Mouse (Mus musculus) embryo, embryonic 11 days (tissue): ENCODE data around the gene Cct4.

Experiments
- DNase-seq: peaks from one replicate; pipeline ENCODE4 v3.0.0-alpha.2; 2015

Cct4 gene

DNA sequence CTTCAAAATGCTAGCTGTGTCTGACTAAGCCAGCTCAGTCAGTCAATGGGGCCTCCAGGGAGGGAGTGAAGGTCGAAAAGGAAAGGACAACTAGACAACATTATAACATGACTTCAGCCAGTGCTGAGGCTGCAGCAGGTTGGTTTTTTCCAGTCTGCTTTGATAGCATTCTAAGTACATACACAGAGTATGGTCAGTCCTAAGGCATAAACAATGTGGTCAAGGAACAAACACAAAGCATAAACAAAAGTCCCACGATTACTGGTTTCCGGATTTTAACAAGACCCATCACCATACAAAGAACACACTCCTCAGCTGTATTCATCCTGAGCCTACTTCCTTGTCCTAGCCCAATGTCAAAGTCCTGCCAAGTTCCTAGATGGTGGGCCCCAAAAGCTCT lies 4.8 kb upstream of the Cct4 start:
- DNase-seq, result no peak

GRCm38 (mm10) chr11:22987357-22987756 lies 3.0 kb upstream of the Cct4 start:
- DNase-seq, result peak; percentile 80

DNA sequence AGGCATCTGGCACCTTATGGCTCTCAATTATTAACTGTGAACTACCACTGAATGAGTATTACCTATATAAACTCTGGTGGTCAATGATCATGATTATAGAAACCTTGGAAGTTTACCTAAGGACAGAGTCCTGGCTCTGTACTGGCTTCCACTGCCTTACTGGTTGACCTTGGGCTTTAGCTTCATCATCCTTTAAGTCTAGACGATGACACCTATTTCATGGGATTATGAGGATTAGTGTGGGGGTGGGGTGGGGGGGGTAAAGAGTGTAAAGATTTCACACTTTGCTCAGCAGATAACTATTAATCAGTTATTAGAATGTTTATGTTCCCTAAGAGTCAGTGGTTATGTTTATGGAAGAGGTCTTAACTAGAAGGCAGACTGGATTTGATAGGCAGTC lies 533 bp upstream of the Cct4 start:
- DNase-seq, result no peak

GRCm38 (mm10) chr11:22991218-22991835 lies 1.0 kb downstream of the Cct4 start:
- no peak for DNase-seq

DNA sequence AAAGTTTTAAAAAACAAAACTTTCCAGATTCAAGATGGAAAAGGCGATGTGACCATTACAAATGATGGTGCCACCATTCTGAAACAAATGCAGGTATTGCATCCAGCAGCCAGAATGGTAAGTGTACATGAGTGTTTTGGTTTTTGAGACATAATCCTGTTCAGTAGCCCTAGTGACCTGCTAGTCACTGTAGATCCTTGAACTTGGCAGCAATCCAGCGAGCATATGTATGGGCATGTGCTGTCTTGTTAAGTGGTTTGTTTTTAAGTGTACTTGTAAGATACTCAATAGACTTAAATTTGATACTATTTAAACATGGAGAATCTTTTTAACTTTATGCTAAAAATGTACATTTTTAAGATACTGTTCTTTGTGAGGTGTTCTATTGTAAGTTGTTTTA lies 4.0 kb downstream of the Cct4 start:
- no peak for DNase-seq

- no peak for DNase-seq
Measured at GRCm38 (mm10) chr11:22995461-22995860, 5.1 kb downstream of the Cct4 start.

DNA sequence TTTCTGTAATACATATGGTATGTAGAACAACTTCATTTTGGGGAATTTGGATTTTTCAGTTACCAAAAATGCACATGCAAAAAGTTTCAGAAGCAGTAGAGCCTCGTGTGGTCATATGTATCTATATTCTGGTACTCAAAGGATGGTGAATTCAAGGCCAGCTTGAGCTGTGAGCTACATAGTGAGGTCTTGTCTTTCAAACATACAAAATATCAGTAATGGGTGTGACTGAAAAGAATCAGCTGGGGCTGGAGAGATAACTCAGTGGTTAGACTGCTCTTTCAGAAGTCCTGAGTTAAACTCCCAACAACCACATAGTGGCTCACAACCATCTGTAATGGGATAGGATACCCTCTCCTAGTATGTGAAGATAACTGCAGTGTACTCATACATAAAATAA lies 8.0 kb downstream of the Cct4 start:
- no peak for DNase-seq

DNA sequence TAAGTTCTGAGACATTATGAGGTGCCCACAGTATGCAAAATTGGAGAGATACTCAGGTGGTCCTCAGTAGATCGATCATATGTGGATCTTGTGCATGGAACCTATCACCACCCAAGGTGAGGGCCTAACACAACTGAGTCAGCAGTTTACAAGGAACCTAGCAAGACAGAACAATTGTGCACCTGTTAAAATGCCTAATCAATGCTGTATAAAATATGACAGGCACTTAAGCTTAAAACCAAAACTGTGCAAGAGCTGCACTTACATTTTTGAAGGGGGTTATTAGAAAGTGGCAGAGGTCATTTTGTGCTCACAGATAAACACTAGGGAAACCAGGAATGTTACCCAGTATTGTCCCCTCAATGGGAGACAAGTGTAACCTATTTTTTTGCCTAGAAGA lies 15.0 kb downstream of the Cct4 start:
- no peak for DNase-seq

DNA sequence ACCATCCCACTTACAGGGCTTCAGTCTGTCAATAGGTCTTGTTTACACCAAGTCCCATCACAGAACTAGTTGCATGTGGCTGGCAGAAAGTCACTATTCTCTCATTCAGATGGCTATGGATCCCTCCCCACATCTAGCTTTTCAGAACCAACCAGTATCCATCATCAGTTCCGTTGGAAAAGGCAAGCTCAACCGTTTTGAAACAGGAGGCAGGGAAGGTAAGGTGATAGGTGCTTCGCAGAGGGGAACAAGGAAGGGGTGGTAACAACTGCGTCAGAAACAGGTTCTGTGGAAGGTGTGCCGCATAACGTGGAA lies 16.8 kb downstream of the Cct4 start:
- no peak for DNase-seq

GRCm38 (mm10) chr11:23007481-23008180 lies 17.3 kb downstream of the Cct4 start, which contains the start of gene Fam161a:
TSS of gene Fam161a (plus strand) at chr11:23007531.
- DNase-seq, result peak; percentile 91

- peak; percentile 93 for DNase-seq
Measured at GRCm38 (mm10) chr11:23008181-23008823, 18.0 kb downstream of the Cct4 start.

GRCm38 (mm10) chr11:23008824-23009200 lies 18.5 kb downstream of the Cct4 start:
- no peak for DNase-seq

GRCm38 (mm10) chr11:23013096-23013495 lies 22.8 kb downstream of the Cct4 start:
- no peak for DNase-seq

DNA sequence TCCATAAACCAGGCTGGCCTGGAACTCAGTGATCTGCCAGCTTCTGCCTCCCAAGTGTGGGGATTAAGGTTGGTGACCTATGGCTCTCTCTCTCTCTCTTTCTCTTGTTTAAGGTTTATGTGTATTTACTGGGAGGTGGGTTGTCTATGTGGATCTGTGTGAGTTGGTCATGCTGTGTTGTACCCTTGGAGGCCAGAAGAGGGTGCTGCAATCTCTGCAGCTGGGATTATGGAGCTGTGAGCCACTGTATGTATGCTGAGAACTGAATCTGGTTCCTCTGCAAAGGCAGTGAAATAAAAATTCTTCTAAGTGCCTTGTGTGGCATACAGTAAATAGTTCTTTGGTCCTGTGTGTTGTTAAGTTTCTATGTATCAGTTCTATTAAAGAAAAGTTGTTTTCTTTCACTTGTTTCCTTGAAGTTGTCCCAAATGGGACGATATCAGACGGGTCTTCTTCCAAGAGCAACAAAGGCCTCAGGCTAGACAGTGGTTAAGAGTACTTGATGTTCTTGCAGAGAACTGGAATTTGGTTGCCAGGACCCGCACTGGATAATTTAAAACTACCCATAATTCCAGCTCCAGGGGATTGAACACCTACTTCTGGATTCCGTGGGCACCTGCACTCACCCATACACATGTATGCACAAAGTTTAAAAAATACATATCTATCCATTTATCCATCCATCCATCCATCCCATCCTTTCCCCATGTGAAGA lies 23.4 kb downstream of the Cct4 start:
- peak; percentile 15 for DNase-seq

- DNase-seq, result no peak
Measured at GRCm38 (mm10) chr11:23014996-23015395, 24.7 kb downstream of the Cct4 start.

DNA sequence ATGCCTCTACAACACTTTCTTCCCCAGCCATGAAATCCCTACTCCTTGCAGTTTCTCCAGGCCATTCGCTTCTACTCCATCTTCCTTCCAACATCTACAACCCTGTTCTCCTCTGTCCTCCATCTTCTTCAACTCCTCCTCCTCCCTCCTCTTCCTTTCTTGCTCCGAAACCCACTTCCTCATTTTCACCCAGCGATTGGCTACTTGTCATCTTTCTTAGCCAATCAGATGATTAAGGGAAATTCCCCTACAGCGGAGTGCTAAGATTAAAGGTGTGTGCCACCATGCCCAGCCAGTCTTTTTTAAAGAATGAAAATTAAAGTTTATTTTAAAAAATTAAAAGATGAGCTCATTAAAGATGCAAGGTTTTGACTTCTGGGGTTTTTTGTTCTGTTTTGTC lies 27.6 kb downstream of the Cct4 start:
- no peak for DNase-seq

GRCm38 (mm10) chr11:23020116-23020770 lies 29.9 kb downstream of the Cct4 start:
- no peak for DNase-seq

- DNase-seq, result no peak
Measured at GRCm38 (mm10) chr11:23020841-23021240, 30.5 kb downstream of the Cct4 start.

DNA sequence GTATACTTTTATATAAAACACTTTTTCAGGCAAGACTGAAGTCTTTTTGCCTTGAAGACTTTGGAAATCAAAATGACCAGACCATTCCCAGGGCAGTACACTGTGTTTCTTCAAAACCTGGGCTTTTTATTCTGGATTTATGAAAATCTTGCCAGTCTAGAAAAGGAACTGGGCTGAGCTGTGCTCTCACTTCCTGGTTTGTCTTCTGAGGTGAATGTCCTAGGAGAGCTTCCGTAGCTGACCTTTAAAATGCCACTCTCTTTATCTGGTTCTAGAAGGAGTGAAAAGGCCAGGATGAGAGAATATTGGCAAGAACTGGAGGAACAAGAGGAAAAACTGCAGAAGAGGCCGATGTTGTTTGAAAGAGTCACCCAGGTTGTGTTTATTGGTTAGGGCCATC lies 32.8 kb downstream of the Cct4 start:
- no peak for DNase-seq

DNA sequence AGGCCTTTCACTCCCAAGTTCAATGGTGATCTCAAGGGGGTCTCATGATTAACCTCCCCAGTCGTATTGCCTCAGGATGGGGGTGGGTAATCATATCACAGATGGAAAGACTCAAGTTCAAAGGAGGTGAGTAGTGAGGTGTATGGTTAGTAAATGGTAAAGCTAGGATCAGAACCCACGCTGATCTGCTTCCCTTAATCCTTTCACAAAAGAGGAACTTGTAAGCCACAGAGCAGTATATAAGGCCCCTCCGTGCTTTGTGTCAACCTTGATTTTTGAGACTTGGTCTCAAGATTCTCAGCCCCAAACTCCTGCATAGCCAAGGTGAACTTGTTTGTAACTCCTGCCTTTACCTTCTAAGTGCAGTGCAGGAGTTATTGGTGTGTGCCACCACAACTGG lies 33.9 kb downstream of the Cct4 start:
- no peak for DNase-seq

DNA sequence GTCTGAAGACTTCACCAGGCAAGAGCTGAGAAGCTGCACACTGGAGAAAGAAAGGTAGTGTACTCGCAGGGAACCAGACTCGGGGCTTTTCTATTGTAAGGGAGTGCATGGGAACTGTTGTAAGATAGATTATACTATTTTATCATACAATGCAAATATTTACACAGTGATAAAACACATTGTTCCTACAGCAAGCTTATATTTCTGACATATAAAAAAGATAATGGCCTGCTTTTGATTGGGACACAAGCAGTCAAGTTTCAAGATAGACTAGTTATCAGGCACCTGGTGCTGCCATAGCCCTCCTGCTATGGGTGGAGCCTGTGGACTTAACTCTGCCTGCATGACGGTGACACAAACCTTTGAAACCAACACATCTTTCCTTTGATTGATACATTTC lies 38.6 kb downstream of the Cct4 start:
- DNase-seq, result no peak

GRCm38 (mm10) chr11:23029399-23029798 lies 39.1 kb downstream of the Cct4 start:
- DNase-seq, result no peak

DNA sequence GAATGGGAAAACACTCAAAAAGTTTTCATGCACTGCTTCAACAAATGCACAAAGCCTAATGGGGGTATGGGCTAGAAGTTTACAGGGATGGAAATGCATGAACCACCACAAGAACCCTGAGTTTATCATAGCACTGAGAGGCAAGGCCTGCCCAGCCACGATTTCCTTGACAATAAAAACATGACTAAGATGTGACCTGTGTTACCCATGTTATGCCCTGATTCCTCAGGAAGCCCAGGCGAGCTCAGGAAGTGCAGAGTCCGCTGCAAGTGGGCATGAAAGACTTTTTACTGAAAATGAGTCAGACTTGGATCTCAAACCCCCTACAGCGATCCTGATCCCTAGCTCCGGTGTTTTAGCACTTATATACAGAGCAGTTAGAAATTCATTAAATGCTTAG lies 56.9 kb downstream of the Cct4 start:
- DNase-seq, result no peak
